Mouse (Mus musculus): ENCODE measurements around the gene Kcnj11. TPM values are rescaled to one million over a fixed set of nuclear protein-coding genes. Genes with fewer than 3 reads are reported as not detected.

The Kcnj11 gene
- not detected for total RNA-seq (2023)

GRCm38 (mm10) chr7:46100563-46100962 lies at the start of gene Kcnj11:
Kcnj11 (minus strand) TSS chr7:46100764.

Other genes starting within 250 kb of the Kcnj11 start
- gene Kdelr1, start 228.0 kb downstream of the Kcnj11 start, total RNA-seq (2023) = 38.2 TPM
- gene Grin2d, start 222.4 kb downstream of the Kcnj11 start, total RNA-seq (2023) = 0.76 TPM
- gene Syngr4, start 204.1 kb downstream of the Kcnj11 start, total RNA-seq (2023) = not detected
- 9.1 TPM for gene Tmem143, start 203.8 kb downstream of the Kcnj11 start, total RNA-seq (2023)
- gene Emp3, start 179.4 kb downstream of the Kcnj11 start, total RNA-seq (2023) = 269 TPM
- gene Ccdc114, start 176.7 kb downstream of the Kcnj11 start, total RNA-seq (2023) = 2.6 TPM
- gene Abcc6, start 70.5 kb downstream of the Kcnj11 start, total RNA-seq (2023) = not detected
- gene Nomo1, start 67.1 kb downstream of the Kcnj11 start, total RNA-seq (2023) = 43.4 TPM
- 0.76 TPM for gene Abcc8, start 79.3 kb upstream of the Kcnj11 start, total RNA-seq (2023)
- gene Ush1c, start 137.7 kb upstream of the Kcnj11 start, total RNA-seq (2023) = not detected
- gene Otog, start 140.2 kb upstream of the Kcnj11 start, total RNA-seq (2023) = not detected

Data from CD4-positive naive resting alpha-beta T cell, adult 76 days (primary cell).